Mouse (Mus musculus): ENCODE data around the gene Pde11a.

The Pde11a gene

DNA sequence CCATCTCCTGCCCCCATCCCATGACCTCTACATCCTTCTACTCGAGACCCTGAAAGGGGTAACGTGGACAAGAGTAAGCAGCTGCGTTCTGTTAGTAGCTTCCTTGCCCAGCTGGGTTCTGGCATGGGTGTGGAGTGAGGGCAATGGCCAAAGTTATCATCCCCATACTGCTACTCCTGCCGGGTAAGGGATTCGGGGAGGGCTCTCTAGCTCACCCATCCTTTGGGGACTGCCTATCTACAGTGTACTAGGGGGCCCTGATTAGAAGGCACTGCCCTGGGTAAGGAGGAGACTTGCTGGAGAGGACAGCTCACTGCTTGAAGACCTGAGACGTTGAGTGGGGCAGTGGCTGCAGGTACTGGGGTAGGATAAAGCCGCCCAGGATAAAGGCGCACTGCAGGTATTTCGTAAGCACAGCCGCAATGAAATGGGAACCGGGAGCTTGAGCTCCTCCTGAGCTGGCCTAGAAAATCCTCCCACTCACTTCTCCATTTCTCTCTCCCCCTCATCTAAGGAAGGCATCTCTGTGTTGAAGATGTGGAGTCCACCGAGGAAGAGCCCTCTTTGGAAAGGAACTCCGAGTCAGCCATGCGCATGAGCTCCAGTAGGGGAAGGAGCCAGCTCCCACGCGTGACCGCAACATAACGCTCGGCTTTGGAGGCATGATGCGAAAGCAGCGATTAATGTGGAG, 15.2 kb downstream of the Pde11a start:
- CTCF ChIA-PET: no interaction called here

- CTCF ChIA-PET: no interaction called here
Observed at GRCm38 (mm10) chr2:76320336-76320735, 18.2 kb downstream of the Pde11a start.

DNA sequence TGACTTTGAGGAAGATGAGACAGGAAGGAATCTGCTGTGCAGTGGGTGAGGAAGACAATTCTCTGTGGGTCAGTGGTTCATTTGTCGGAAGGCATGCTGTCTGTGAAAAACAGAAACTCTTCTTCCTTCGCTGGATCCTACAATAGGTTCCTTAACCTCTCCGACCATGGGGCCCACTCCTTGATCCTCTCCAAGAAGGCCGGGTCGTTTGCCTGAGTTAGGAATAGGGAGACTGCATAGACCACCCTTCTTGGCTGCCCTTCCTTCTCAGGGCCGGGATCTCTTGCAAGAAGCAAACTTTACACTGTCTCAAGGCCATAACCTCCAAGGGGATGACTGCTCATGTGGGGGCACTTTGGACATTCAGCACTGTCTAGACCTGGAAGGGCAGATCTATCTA, 19.3 kb downstream of the Pde11a start:
- CTCF ChIA-PET: no interaction called here

DNA sequence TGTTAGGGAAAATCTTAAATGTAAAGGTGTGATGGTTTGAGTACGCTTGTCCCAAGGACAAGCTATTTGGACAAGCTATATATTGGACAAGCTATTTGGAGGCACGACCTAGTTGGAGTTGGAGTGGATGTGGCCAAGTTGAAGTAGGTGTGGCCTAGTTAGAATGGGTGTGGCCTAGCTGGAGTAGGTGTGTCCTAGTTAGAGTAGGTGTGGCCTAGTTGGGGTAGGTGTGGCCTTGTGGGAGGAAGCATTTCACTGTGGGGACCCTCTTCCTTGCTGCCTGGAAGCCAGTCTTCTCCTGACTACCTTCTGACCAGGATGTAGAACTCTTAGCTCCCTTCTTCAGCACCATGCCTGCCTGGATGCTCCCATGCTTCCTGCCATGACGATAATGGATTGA, 50.9 kb downstream of the Pde11a start:
- CTCF ChIA-PET: no interaction called here

DNA sequence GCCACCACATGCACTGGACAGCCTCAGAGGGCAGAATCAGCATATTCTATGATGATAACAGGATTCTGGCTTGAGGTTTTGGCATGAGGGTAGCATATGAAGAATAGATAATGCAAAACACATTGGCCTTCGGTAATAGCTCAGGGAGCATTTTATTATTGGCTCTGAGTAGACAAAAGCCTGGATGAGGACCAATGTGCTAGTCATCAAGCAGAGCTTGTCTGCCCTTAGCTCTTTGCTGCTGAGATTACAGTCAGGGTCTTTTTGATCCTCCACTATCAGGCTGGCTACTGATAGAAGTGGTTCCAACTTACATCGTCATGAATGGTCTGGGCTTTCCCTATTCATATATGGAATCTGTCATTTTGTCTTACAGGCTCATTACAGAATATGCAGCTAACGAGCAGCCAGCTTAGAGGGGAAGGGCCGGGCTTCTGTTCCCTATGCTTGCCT, 52.3 kb downstream of the Pde11a start:
- CTCF ChIA-PET: interaction anchor here (0.6 kb wide), 1 partner anchor 56 kb away, joined by 3 read pairs; no protein-coding TSS in a partner anchor

DNA sequence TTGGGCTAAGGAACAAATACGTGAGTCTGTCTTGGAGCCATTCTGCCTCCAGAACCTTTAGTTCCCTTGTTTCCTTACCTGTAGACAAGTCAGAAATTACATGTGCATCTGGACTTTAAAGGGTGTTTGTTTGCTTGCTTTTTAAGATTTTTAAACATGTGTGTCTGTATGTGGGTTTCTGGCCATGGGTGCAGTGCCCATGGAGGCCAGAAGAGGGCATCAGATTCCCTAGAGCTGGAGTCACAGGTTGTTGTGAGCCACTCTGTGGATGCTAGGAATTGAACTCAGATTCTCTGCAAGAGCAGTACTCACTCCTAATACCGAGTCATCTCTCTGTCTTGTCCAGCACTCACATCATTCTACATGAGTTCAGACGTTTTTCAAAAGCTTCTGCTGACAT, 53.4 kb downstream of the Pde11a start:
- CTCF ChIA-PET: no interaction called here

GRCm38 (mm10) chr2:76283378-76284132, 55.0 kb downstream of the Pde11a start:
- CTCF ChIA-PET: no interaction called here

GRCm38 (mm10) chr2:76269494-76269893, 69.1 kb downstream of the Pde11a start:
- CTCF ChIA-PET: no interaction called here

GRCm38 (mm10) chr2:76267335-76267734, 71.2 kb downstream of the Pde11a start:
- CTCF ChIA-PET: no interaction called here

DNA sequence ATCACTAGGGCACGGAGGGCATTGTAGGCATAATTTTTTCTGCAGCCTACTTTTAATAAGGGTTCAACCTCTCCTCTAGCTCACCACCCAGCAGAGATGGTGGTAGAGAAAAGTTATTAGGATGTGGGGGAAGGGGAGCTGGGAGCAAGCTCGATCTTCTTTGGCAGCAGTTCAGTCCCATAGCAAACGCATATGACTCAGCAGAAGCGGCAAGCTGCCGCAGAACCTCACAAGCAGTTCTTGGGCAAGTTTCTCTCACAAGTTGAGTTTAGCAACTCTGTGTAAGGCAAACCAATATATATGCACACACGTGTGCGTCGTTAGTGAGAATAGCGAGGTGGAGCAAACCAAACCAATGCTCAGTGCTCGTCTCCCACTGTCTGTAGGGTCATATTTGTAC, 72.0 kb downstream of the Pde11a start:
- CTCF ChIA-PET: no interaction called here

DNA sequence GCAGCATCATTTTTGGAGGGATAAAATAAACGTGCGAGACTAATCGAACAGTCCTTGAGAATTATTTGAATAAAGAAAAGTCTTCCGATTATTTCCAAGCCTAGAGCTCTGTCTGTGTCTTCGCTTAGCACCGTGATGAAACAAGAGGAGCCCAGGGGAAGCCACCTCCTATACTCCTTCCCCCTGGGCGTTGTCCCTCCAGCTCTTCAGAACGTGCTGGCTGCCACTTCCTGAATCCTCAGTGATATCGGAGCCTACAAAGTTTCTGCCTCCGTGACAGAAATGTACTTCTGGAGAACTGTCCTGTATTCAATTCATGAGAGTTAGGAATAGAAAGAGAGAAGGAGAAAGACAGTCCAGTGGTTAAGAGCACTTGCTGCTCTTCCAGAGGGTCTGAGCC, 74.3 kb downstream of the Pde11a start:
- CTCF ChIA-PET: no interaction called here

DNA sequence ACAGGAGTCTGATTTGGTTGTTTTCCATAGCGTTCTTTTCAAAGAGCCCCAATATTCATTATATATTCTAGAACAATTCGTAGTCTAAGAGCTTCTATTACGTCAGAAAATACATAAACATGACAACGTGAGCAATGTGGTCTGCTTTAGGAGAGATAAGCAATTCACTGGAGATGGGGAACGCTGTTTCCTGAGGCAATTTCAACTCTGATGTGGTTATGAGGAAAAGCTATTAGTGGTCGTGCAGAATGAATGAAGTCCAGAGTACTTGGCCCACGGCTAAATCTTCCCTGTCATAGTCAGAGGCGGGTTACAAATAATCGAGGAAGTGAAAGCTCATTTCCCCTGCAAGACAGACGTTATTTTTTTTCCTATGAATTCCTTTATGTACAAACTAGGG, 75.9 kb downstream of the Pde11a start:
- CTCF ChIA-PET: no interaction called here

DNA sequence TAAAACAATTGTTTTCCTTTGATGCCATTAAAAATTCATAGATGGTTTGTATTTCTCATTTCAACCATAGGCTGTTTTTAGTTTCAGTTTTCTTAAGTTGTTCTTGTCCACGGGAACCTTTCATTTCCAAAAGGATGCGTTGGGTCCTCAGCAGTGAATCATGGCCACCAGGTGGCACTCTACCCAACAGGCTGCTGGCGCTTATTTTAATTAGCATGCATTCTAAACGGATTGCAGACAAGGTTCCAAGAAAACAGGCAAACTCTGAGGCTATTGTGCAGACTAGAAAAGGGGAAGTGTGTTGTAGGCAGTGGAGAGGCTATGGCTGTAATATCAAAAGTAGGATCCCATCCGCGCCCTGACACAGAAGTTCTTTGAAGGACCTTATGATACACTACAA, 83.7 kb downstream of the Pde11a start:
- CTCF ChIA-PET: no interaction called here

DNA sequence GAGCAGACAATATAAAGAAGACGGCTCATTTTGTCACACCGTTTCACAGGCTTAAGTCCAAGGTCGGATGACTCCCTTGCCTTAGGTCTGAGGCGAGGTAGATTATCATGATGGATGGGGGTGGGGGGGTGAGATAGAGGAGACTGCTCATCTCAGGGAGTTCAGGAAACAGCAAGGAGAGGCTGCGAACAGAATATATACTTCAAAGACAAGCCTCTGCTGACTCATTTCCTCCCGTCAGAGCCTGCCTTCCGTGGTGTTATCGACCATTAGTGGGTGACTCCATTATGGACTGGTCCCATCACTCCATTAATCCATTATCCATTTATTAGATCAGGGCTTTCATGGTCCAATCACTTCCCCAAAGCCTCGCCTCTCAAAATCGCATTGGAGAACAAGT, 87.2 kb downstream of the Pde11a start:
- CTCF ChIA-PET: no interaction called here

DNA sequence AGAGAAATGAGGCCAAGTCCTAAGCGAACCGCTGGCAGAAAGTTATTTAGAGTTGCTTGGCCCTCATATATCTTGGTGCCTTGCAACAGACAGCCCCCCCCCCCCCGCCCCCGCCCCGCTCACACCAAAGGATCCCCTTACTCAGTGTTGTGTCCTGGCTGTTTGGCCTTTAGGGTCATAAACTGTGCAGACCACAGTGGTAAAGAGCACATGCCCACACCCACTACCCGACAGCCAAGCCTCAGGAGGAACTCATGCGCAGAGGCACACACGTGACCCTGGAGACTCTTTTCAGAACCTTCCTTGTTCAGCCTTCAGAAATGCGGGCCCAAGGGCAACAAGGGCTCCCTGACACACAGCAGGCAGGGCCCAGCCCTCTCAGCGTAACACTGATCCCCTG, 90.3 kb downstream of the Pde11a start:
- CTCF ChIA-PET: no interaction called here

DNA sequence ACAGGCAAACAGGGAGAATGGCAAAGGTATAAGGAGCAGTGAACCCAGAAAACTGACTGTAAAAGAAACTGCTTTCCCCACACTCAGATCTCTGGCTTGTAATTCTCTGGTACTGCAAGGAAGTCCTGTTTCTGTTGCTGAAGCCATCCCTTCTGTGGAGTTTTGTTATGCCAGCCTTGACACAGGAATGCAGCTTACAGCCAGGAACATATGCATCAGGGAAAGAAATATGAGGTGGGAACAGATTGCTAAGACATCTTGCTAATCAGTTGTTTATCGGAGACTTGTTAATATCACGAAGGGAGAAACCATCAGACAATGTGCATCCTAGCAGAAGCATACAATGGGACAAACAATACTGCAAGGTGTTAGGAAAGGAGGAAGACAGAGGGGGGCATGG, 99.4 kb downstream of the Pde11a start:
- CTCF ChIA-PET: no interaction called here

DNA sequence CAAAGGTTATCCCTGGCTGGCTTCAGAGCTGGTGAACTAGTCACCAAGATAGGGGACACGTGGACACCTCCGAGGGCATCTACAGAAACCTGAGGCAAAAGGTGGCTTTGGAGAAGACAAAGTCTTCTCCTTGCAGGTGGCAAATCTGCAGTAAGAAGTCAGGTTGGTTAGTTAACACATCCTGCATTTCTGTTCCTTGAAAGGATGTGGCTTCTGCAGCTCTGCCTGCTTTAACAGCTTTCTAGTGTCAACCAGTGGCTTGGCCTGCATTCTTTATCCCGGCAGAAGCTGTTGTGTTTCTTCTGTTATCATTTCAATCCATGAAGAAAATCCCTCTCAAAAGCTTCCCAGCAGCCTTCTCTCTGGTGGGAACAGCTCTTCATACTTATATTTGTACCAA, 100.1 kb downstream of the Pde11a start:
- CTCF ChIA-PET: no interaction called here

- CTCF ChIA-PET: no interaction called here
Observed at GRCm38 (mm10) chr2:76237638-76238420, 100.7 kb downstream of the Pde11a start.

GRCm38 (mm10) chr2:76220364-76221108, 118.0 kb downstream of the Pde11a start:
- CTCF ChIA-PET: no interaction called here

DNA sequence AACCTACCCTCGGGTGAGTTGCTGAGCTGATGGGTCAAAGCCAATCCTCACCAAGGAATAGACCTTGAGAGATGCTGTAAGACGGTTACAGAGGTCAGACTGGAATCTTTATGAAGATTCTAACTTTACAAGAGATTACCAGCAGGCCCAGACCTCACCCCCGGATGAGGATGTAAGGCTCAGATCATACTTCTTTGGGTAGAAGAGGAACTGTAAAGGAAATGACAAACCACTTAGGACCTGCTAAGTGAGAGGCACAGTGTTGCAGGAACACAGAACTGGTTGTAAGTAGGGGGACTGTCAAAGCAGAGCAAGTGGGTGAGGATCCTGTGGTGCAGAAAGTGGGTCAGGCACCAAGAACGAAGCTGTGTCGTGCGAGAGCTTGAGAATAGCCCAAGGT, 119.0 kb downstream of the Pde11a start:
- CTCF ChIA-PET: no interaction called here

DNA sequence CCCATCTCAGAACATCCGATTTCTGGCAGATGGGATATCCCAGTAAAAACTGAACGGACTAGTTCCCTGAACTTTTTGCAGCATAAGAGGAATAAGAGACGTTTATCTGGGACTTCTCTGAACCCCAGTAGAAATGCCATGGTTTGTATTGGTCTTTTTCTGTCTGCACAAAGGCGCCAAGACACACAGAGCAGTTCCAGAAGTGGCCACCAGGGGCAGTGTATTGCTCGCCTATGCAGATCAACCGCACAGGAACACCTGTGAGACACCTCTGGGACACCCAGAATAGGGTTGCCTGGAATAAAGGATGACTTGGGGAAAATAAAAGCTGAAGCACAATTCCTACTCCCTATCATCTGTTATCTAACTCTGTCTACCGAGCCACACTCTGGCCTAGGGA, 122.4 kb downstream of the Pde11a start:
- CTCF ChIA-PET: no interaction called here

GRCm38 (mm10) chr2:76215219-76215618, 123.4 kb downstream of the Pde11a start:
- CTCF ChIA-PET: no interaction called here

Measured in spleen, embryonic (tissue).